Mouse (Mus musculus): ENCODE measurements around the gene Mpp6.

GRCm38 (mm10) chr6:50214711-50215372, 104.8 kb downstream of the Mpp6 start:
- TF ChIP-seq CTCF (IDR thresholded peaks at IDR 0.05; ENCODE audit: insufficient read depth, low read depth, low read length) (no peak), POLR2A (IDR thresholded peaks at IDR 0.05; ENCODE audit: insufficient read depth, low read depth, low read length) (no peak)
